Mouse (Mus musculus): ENCODE measurements at regions not wholly inside any gene's neighbourhood (a gene's known extent, or its start where the extent isn't known, plus 50 kb on each side); places are given as distances from the start of the nearest gene placed in this dataset.

GRCm38 (mm10) chr2:51871571-51871970 is 63.4 kb downstream of the Rbm43 start:
- no peak for TF ChIP-seq CTCF (IDR thresholded peaks at IDR 0.05; ENCODE audit: low read depth)
- 79% methylated on average over 14 of the region's 14 CpGs for WGBS
- DNase-seq (no peak), ATAC-seq (ENCODE audit: insufficient read depth) (no peak)
- Histone ChIP-seq H3K27ac (ENCODE audit: low read depth) (no peak overlapping the region), H3K9ac (no peak overlapping the region), H3K27me3 (ENCODE audit: insufficient read depth, low read length) (no peaks in the 10 kb centered on the region), H3K4me2 (no peak overlapping the region), H3K4me1 (ENCODE audit: insufficient read depth) (no peaks in the 10 kb centered on the region), H3K4me3 (ENCODE audit: low read depth, low read length) (no peak overlapping the region), H3K9me3 (ENCODE audit: low read depth, low read length) (no peaks in the 10 kb centered on the region), H3K36me3 (ENCODE audit: insufficient read depth) (no peaks in the 10 kb centered on the region)
